Mouse (Mus musculus): Measurements from ENCODE around the gene Muc2. TPM values are rescaled to one million over a fixed set of nuclear protein-coding genes. Genes with fewer than 3 reads are reported as not detected.

Muc2 gene
- total and polyA plus RNA-seq, 3 experiments, result not detected

DNA sequence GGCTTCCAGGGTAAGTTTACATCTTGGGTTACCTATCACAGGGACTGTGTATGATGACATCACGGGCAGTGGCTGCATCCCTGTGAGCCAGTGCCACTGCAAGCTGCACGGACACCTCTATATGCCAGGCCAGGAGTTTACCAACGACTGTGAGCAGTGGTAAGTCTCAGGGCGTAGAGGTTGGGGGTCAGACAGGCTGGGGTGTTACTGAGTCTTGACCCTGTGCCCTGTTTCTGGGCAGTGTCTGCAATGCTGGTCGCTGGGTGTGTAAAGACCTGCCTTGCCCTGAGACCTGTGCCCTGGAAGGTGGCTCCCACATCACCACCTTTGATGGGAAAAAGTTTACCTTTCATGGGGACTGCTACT is 4.1 kb downstream of the Muc2 start:
- TF ChIP-seq E2F4 (IDR thresholded peaks at IDR 0.05; ENCODE audit: insufficient replicate concordance, low read depth, low read length), result no peak
- TF ChIP-seq MAFK (IDR thresholded peaks at IDR 0.05; ENCODE audit: insufficient replicate concordance, low read length), result no peak
- TF ChIP-seq MAZ (IDR thresholded peaks at IDR 0.05; ENCODE audit: low read depth, low read length), result no peak
- TF ChIP-seq KAT2A (IDR thresholded peaks at IDR 0.05; ENCODE audit: insufficient replicate concordance, low read length), result no peak
- TF ChIP-seq POLR2A (IDR thresholded peaks at IDR 0.05; ENCODE audit: low read depth, low read length), result no peak
- TF ChIP-seq MEF2A (IDR thresholded peaks at IDR 0.05; ENCODE audit: borderline replicate concordance, low read depth, low read length), result no peak
- no peak for TF ChIP-seq IRF4 (IDR thresholded peaks at IDR 0.05; ENCODE audit: low read depth, low read length)
- no peak for TF ChIP-seq POLR2AphosphoS2 (IDR thresholded peaks at IDR 0.05; ENCODE audit: low read depth, low read length)
- TF ChIP-seq CTCF (conservative IDR thresholded peaks at IDR 0.05 in 1 of 2, IDR thresholded peaks at IDR 0.05 in 1 of 2; ENCODE audit: low read depth in 2 of 2, low read length in 2 of 2), result no peak
- no peak for TF ChIP-seq CHD1 (IDR thresholded peaks at IDR 0.05; ENCODE audit: low read depth, low read length)
- TF ChIP-seq TBP (conservative IDR thresholded peaks at IDR 0.05; ENCODE audit: low read depth, low read length), result no peak
- TF ChIP-seq BHLHE40 (IDR thresholded peaks at IDR 0.05; ENCODE audit: low read depth, low read length), result no peak
- TF ChIP-seq TCF12 (IDR thresholded peaks at IDR 0.05; ENCODE audit: low read depth, low read length), result no peak
- TF ChIP-seq NRF1 (IDR thresholded peaks at IDR 0.05; ENCODE audit: low read depth, low read length), result no peak
- no peak for TF ChIP-seq MYC (IDR thresholded peaks at IDR 0.05; ENCODE audit: low read depth, low read length)
- TF ChIP-seq ZKSCAN1 (IDR thresholded peaks at IDR 0.05; ENCODE audit: borderline replicate concordance, low read depth, low read length), result no peak
- no peak for TF ChIP-seq ZMIZ1 (IDR thresholded peaks at IDR 0.05; ENCODE audit: low read depth, low read length)
- TF ChIP-seq GABPA (IDR thresholded peaks at IDR 0.05; ENCODE audit: insufficient replicate concordance, low read depth, low read length), result no peak
- no peak for TF ChIP-seq SMC3 (IDR thresholded peaks at IDR 0.05; ENCODE audit: low read depth, low read length)
- TF ChIP-seq ZNF384 (IDR thresholded peaks at IDR 0.05; ENCODE audit: low read depth, low read length), result no peak
- Histone ChIP-seq H3K9me3 (replicated peaks; ENCODE audit: low read length) (no peaks in the 10 kb centered on the region), H3K79me2 (replicated peaks; ENCODE audit: control insufficient read depth, extremely low read depth, insufficient read depth, poor library complexity, severe bottlenecking) (no peaks in the 10 kb centered on the region), H3K9ac (ENCODE audit: insufficient read depth, low read depth) (no peak overlapping the region), H3K27ac (ENCODE audit: insufficient read depth, low read depth) (no peak overlapping the region), H3K4me3 (replicated peaks in 1 of 3; ENCODE audit: low read depth in 2 of 3, low read length in 2 of 3, poor library complexity in 1 of 3) (no peak overlapping the region), H3K4me1 (ENCODE audit: control insufficient read depth in 1 of 2, insufficient read depth in 2 of 2) (no peaks in the 10 kb centered on the region), H3K27me3 (replicated peaks) (peaks cover 97% of the 10 kb centered on the region), H3K36me3 (replicated peaks in 1 of 2; ENCODE audit: control insufficient read depth in 1 of 2, insufficient read depth in 1 of 2, low read length in 1 of 2) (no peaks in the 10 kb centered on the region), H3K4me2 (ENCODE audit: insufficient read depth, low read depth, poor library complexity, severe bottlenecking) (no peak overlapping the region)
- DNase-seq (ENCODE audit: extremely low read depth), result no peak
- in situ Hi-C loops (cut with MboI; ENCODE audit: low pct_ligation_motif_present, low pct_unique_long_range_greater_than_20kb, low sequenced_read_pairs), result no loop called here
- dilution Hi-C loops (cut with MboI; ENCODE audit: extremely low pct_ligation_motif_present, extremely low pct_unique_long_range_greater_than_20kb, low sequenced_read_pairs), result no loop called here

DNA sequence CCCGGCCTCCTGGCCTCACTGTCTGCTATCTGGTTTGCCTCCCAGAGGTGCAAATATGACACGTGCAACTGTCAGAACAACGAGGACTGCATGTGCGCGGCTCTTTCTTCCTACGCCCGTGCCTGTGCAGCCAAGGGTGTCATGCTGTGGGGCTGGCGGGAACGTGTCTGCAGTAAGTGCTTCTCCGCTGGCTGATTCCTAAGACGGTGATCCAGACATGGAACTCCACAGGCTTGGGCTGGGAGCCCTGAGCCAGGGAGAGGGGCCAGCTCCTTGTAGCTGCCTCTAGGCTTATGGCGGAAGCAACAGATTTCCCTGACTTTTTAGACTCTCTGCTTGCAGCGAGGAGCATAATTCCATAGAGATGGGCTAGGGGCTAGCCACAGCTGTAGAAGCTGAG is 6.4 kb downstream of the Muc2 start:
- no peak for DNase-seq (ENCODE audit: extremely low read depth)
- Histone ChIP-seq H3K4me2 (ENCODE audit: insufficient read depth, low read depth, poor library complexity, severe bottlenecking) (no peak overlapping the region), H3K9me3 (replicated peaks; ENCODE audit: low read length) (no peaks in the 10 kb centered on the region), H3K4me3 (replicated peaks in 1 of 3; ENCODE audit: low read depth in 2 of 3, low read length in 2 of 3, poor library complexity in 1 of 3) (no peak overlapping the region), H3K4me1 (ENCODE audit: control insufficient read depth in 1 of 2, insufficient read depth in 2 of 2) (peaks cover 0 to 2% of the 10 kb centered on the region in 2 experiments; a peak in 2 of 4 replicates), H3K79me2 (replicated peaks; ENCODE audit: control insufficient read depth, extremely low read depth, insufficient read depth, poor library complexity, severe bottlenecking) (no peaks in the 10 kb centered on the region), H3K36me3 (replicated peaks in 1 of 2; ENCODE audit: control insufficient read depth in 1 of 2, insufficient read depth in 1 of 2, low read length in 1 of 2) (no peaks in the 10 kb centered on the region), H3K9ac (ENCODE audit: insufficient read depth, low read depth) (no peak overlapping the region), H3K27me3 (replicated peaks) (peaks cover 96% of the 10 kb centered on the region), H3K27ac (ENCODE audit: insufficient read depth, low read depth) (no peak overlapping the region)
- in situ Hi-C loops (cut with MboI; ENCODE audit: low pct_ligation_motif_present, low pct_unique_long_range_greater_than_20kb, low sequenced_read_pairs), result no loop called here
- dilution Hi-C loops (cut with MboI; ENCODE audit: extremely low pct_ligation_motif_present, extremely low pct_unique_long_range_greater_than_20kb, low sequenced_read_pairs), result no loop called here
- no peak for TF ChIP-seq E2F4 (IDR thresholded peaks at IDR 0.05; ENCODE audit: insufficient replicate concordance, low read depth, low read length)
- no peak for TF ChIP-seq MEF2A (IDR thresholded peaks at IDR 0.05; ENCODE audit: borderline replicate concordance, low read depth, low read length)
- no peak for TF ChIP-seq CHD2 (IDR thresholded peaks at IDR 0.05; ENCODE audit: low read length)
- TF ChIP-seq KAT2A (IDR thresholded peaks at IDR 0.05; ENCODE audit: insufficient replicate concordance, low read length), result no peak
- no peak for TF ChIP-seq CHD1 (IDR thresholded peaks at IDR 0.05; ENCODE audit: low read depth, low read length)
- no peak for TF ChIP-seq PAX5 (IDR thresholded peaks at IDR 0.05; ENCODE audit: low read length)
- TF ChIP-seq ZKSCAN1 (IDR thresholded peaks at IDR 0.05; ENCODE audit: borderline replicate concordance, low read depth, low read length), result no peak
- no peak for TF ChIP-seq JUND (conservative IDR thresholded peaks at IDR 0.05; ENCODE audit: low read depth, low read length)
- TF ChIP-seq MXI1 (IDR thresholded peaks at IDR 0.05; ENCODE audit: low read depth, low read length), result no peak
- TF ChIP-seq ZC3H11A (IDR thresholded peaks at IDR 0.05; ENCODE audit: low read depth, low read length), result no peak
- no peak for TF ChIP-seq NELFE (IDR thresholded peaks at IDR 0.05; ENCODE audit: low read depth, low read length)
- TF ChIP-seq SIN3A (IDR thresholded peaks at IDR 0.05; ENCODE audit: low read length), result no peak
- no peak for TF ChIP-seq ETS1 (conservative IDR thresholded peaks at IDR 0.05; ENCODE audit: low read depth, low read length)
